ENCODE assay signal across 8 mouse cellular contexts in genomic region chr4:83524843-83525689, GRCm38 (mm10). TPM values are rescaled to one million over a fixed set of nuclear protein-coding genes. Genes with fewer than 3 reads are reported as not detected.
A peak's percentile ranks its signal among the peaks of the same experiment; 100 is the strongest.
DNase-seq lines count a peak whose midpoint lies in the region; ATAC-seq and TF ChIP-seq lines count a peak whose summit lies in the region.

Ccdc171 (plus strand) TSS chr4:83525545.

- WGBS in hindbrain, postnatal 0 days, result under 1% methylated on average over 57 of the region's 73 CpGs

- H3K4me3 ChIP-seq in hindbrain, postnatal 0 days (ENCODE audit: low read length), result peak within 1 kb of the TSS; percentile 74
- peak within 1 kb of the TSS; percentile 79 for H3K4me3 ChIP-seq in left cerebral cortex, adult 2 months

- peak within 1 kb of the TSS; percentile 94 for H3K4me2 ChIP-seq in hindbrain, postnatal 0 days (ENCODE audit: low read depth, low read length)

- intact Hi-C loops in left cerebral cortex, adult 2 months (cut with DNase I), result loop anchor here (1.0 to 5.0 kb wide), 2 partner anchors 39 to 108 kb away; partner anchors contain the start of genes Psip1 and Snapc3

- peak; percentile 30 for TF ChIP-seq CTCF in hindbrain, postnatal 0 days (IDR thresholded peaks at IDR 0.05; ENCODE audit: low read depth)
- TF ChIP-seq CTCF in left cerebral cortex, adult 2 months (IDR thresholded peaks at IDR 0.05), result no peak

- no peaks in the 10 kb centered on the region for H3K9me3 ChIP-seq in hindbrain, postnatal 0 days (ENCODE audit: low read length)

- H3K27me3 ChIP-seq in hindbrain, postnatal 0 days (ENCODE audit: insufficient read depth, low read length), result no peaks in the 10 kb centered on the region

- peak within 1 kb of the TSS; percentile 95 for H3K27ac ChIP-seq in hindbrain, postnatal 0 days
- H3K27ac ChIP-seq in left cerebral cortex, adult 2 months, result peak within 1 kb of the TSS; percentile 91

- no peaks in the 10 kb centered on the region for H3K4me1 ChIP-seq in hindbrain, postnatal 0 days (ENCODE audit: insufficient read depth, low read length)

- peak; percentile 94 for DNase-seq in T-cell, adult 2 months (ENCODE audit: low spot score)
- DNase-seq in cerebellum, postnatal 36 days, result peak; percentile 88 to 95
- peak; percentile 92 for DNase-seq in gastrocnemius, adult 18-20 months (ENCODE audit: low spot score)
- peak; percentile 98 for DNase-seq in hindbrain, postnatal 0 days (ENCODE audit: low spot score)
- DNase-seq in left cerebral cortex, adult 2 months (ENCODE audit: extremely low spot score in 1 of 2, low spot score in 2 of 2), result peak; percentile 94
- peak; percentile 89 to 91 for DNase-seq in right cerebral cortex, adult 2 months (ENCODE audit: low spot score in 2 of 2)
- peak; percentile 96 for DNase-seq in urinary bladder, postnatal 14 days (ENCODE audit: low spot score)

- ATAC-seq in hindbrain, postnatal 0 days, result peak; percentile 96
- peak; percentile 91 for ATAC-seq in megakaryocyte, adult 5-6 weeks (ENCODE audit: poor library complexity, severe bottlenecking)

- peak within 1 kb of the TSS; percentile 62 for H3K9ac ChIP-seq in hindbrain, postnatal 0 days (replicated peaks; ENCODE audit: low read length)

- no peaks in the 10 kb centered on the region for H3K36me3 ChIP-seq in hindbrain, postnatal 0 days (ENCODE audit: insufficient read depth, low read length)

RNA-seq across cellular contexts. Expression of gene Ccdc171, which starts in this region (rescaled TPM):
- under 1 TPM; 0.52 to 0.94 TPM for total RNA-seq in gastrocnemius, adult 18-20 months (2021)
- 1.1 and 3.2 TPM in 2 replicates for total RNA-seq in hindbrain, postnatal 0 days (2014; rRNA removed)
- 2.0 and 2.3 TPM in 2 replicates for polyA plus RNA-seq in hindbrain, postnatal 0 days (2015; fragmentation: Nextera tagmentation; extraction: Ambion mirVana)
- 1 to 10 TPM; 3.6 to 4.8 TPM for total RNA-seq in left cerebral cortex, adult 2 months (2021)
- 2.8 and 4.9 TPM in 2 replicates for total RNA-seq in megakaryocyte, adult 5-6 weeks (2015)
- total RNA-seq in megakaryocyte, adult 5-6 weeks (2017), result 4.8 and 7.1 TPM in 2 replicates

Comparison
In these comparisons a context has a peak if more than half of its experiments do, and no peak if none do; other contexts are left out.
1. Peak in every context shown above with its lines: DNase-seq, ATAC-seq, H3K4me3 ChIP-seq and H3K27ac ChIP-seq.
2. Peak in DNase-seq in gastrocnemius, adult 18-20 months; RNA of the gene not detected or under 1 TPM.